ENCODE assay signal across 8 mouse cellular contexts in genomic region chr5:38159634-38160413, GRCm38 (mm10). TPM values are rescaled to one million over a fixed set of nuclear protein-coding genes. Genes with fewer than 3 reads are reported as not detected.
DNase-seq lines count a peak whose midpoint lies in the region; ATAC-seq and TF ChIP-seq lines count a peak whose summit lies in the region.

Gene Nsg1, minus strand, starts transcription at chr5:38159907.

- peak within 1 kb of the TSS; percentile 98 for H3K27ac ChIP-seq in left cerebral cortex, adult 2 months
- H3K27ac ChIP-seq in embryonic fibroblast, embryonic 13.5 days (ENCODE audit: insufficient read depth, low read length) = no peak within 1 kb of the TSS

- no peaks in the 10 kb centered on the region for H3K36me3 ChIP-seq in myocyte (ENCODE audit: control insufficient read depth, insufficient read depth)

- TF ChIP-seq CTCF in left cerebral cortex, adult 2 months (IDR thresholded peaks at IDR 0.05) = no peak
- no peak for TF ChIP-seq CTCF in embryonic fibroblast, embryonic 13.5 days (IDR thresholded peaks at IDR 0.05; ENCODE audit: borderline replicate concordance, insufficient read depth, low read length)

- intact Hi-C loops in left cerebral cortex, adult 2 months (cut with DNase I) = loop anchor here (2.0 kb wide), 1 partner anchor 43 kb away; no protein-coding TSS in a partner anchor

- DNase-seq in left cerebral cortex, adult 2 months (ENCODE audit: extremely low spot score in 1 of 2, low spot score in 2 of 2) = no peak
- no peak for DNase-seq in left cerebral cortex, adult 11 months (ENCODE audit: low spot score)
- no peak for DNase-seq in adrenal gland, postnatal 4 days (ENCODE audit: low spot score in 2 of 2)
- DNase-seq in layer of hippocampus, postnatal 25 days (ENCODE audit: extremely low spot score in 1 of 2, low spot score in 1 of 2) = no peak
- DNase-seq in thymus, postnatal 36 days = no peak

- ATAC-seq in megakaryocyte-erythroid progenitor cell, adult 5-6 weeks (replicated peaks; ENCODE audit: low FRiP score, low TSS enrichment, poor library complexity, severe bottlenecking) = no peak

- H3K27me3 ChIP-seq in myocyte (ENCODE audit: control insufficient read depth, insufficient read depth, insufficient read length) = peaks cover 19% of the 10 kb centered on the region

- H3K79me2 ChIP-seq in myocyte (ENCODE audit: control insufficient read depth, insufficient read depth) = no peaks in the 10 kb centered on the region

- TF ChIP-seq POLR2A in embryonic fibroblast, embryonic 13.5 days (IDR thresholded peaks at IDR 0.05; ENCODE audit: low read depth, low read length) = no peak
- TF ChIP-seq POLR2A in myocyte (IDR thresholded peaks at IDR 0.05; ENCODE audit: insufficient read length, low read depth) = no peak

- H3ac ChIP-seq in myocyte (ENCODE audit: control insufficient read depth, insufficient read length) = peak within 1 kb of the TSS; percentile 13

- peak within 1 kb of the TSS; percentile 67 for H3K4me2 ChIP-seq in myocyte (ENCODE audit: low read depth)

- peak within 1 kb of the TSS; percentile 93 for H3K4me3 ChIP-seq in left cerebral cortex, adult 2 months
- peak within 1 kb of the TSS; percentile 73 for H3K4me3 ChIP-seq in embryonic fibroblast, embryonic 13.5 days (ENCODE audit: insufficient read depth, low read length)
- peak within 1 kb of the TSS; percentile 21 for H3K4me3 ChIP-seq in myocyte

- no peaks in the 10 kb centered on the region for H3K4me1 ChIP-seq in embryonic fibroblast, embryonic 13.5 days (ENCODE audit: control insufficient read depth, insufficient read depth, low read length)

TF ChIP-seq in myocyte, 11 proteins besides CTCF, POLR2A, EP300 and RAD21:
- TF ChIP-seq MAX (IDR thresholded peaks at IDR 0.05; ENCODE audit: low read depth) = no peak
- no peak for TF ChIP-seq CEBPB (IDR thresholded peaks at IDR 0.05; ENCODE audit: insufficient read depth, poor library complexity, severe bottlenecking)
- TF ChIP-seq USF1 (IDR thresholded peaks at IDR 0.05; ENCODE audit: low read depth) = no peak
- no peak for TF ChIP-seq REST (IDR thresholded peaks at IDR 0.05; ENCODE audit: insufficient read depth, insufficient read length)
- TF ChIP-seq SRF (IDR thresholded peaks at IDR 0.05; ENCODE audit: control insufficient read depth, insufficient read length, low read depth) = no peak
- no peak for TF ChIP-seq TCF3 (IDR thresholded peaks at IDR 0.05; ENCODE audit: insufficient read length, low read depth)
- no peak for TF ChIP-seq E2F4 (IDR thresholded peaks at IDR 0.05; ENCODE audit: insufficient read depth)
- TF ChIP-seq POLR2AphosphoS2 (IDR thresholded peaks at IDR 0.05; ENCODE audit: insufficient read length, low read depth) = no peak
- no peak for TF ChIP-seq MYOD1 (IDR thresholded peaks at IDR 0.05; ENCODE audit: control insufficient read depth in 1 of 3, insufficient read length in 2 of 3, low read depth in 2 of 3)
- no peak for TF ChIP-seq MYOG (IDR thresholded peaks at IDR 0.05; ENCODE audit: control insufficient read depth in 1 of 3, insufficient read depth in 1 of 3, insufficient read length in 2 of 3, low read depth in 2 of 3)
- TF ChIP-seq TCF12 (IDR thresholded peaks at IDR 0.05; ENCODE audit: insufficient read depth, poor library complexity, severe bottlenecking) = no peak

RNA-seq across cellular contexts. Expression of gene Nsg1, which starts in this region (rescaled TPM):
- 100 to 1,000 TPM; 417 to 506 TPM for total RNA-seq in left cerebral cortex, adult 2 months (2021)
- 100 to 1,000 TPM; 120 to 121 TPM for total RNA-seq in adrenal gland, postnatal 4 days (2021)
- polyA plus RNA-seq in embryonic fibroblast, embryonic 13.5 days (2011; ENCODE audit: insufficient read length, low read depth, missing spikeins) = 47.2 and 69.4 TPM in 2 replicates
- total RNA-seq in layer of hippocampus, postnatal 25 days (2021) = 100 to 1,000 TPM; 455 to 474 TPM
- 13.8 TPM for polyA plus RNA-seq in myocyte (2012; fragmentation: generic; extraction: Trizol)
- total RNA-seq in megakaryocyte-erythroid progenitor cell, adult 5-6 weeks (2014; fragmentation: Nextera tagmentation) = not detected in 2 replicates
- 0.05 TPM in 1 of 2 replicates, not detected in the other for total RNA-seq in megakaryocyte-erythroid progenitor cell, adult 5-6 weeks (2017)

Comparison
In these comparisons a context has a peak if more than half of its experiments do, and no peak if none do; other contexts are left out.
1. RNA of gene Nsg1 (total RNA-seq): 417 to 506 TPM in left cerebral cortex, adult 2 months, 455 to 474 TPM in layer of hippocampus, postnatal 25 days and 120 to 121 TPM in adrenal gland, postnatal 4 days; 0.05 TPM in megakaryocyte-erythroid progenitor cell, adult 5-6 weeks; every median in the first group is over 100 times any median in the second.
2. H3K4me3 ChIP-seq: peak in every context shown above with its lines; median percentile 93 in left cerebral cortex, adult 2 months; 73 in embryonic fibroblast, embryonic 13.5 days; 21 in myocyte.